Mouse (Mus musculus): ENCODE measurements around the gene Plxnd1. TPM values are rescaled to one million over a fixed set of nuclear protein-coding genes. Genes with fewer than 3 reads are reported as not detected.

The Plxnd1 gene
- polyA plus RNA-seq, 1 experiment from 2014 or later = 30.0 TPM

GRCm38 (mm10) chr6:115962439-115963085 is 32.2 kb downstream of the Plxnd1 start:
- Histone ChIP-seq H3K4me2 (replicated peaks) (no peak overlapping the region), H3K27ac (no peak overlapping the region), H3K9me3 (no peaks in the 10 kb centered on the region), H3K9ac (no peak overlapping the region), H3K4me3 (no peak overlapping the region), H3K27me3 (peaks cover 9% of the 10 kb centered on the region), H3K4me1 (peaks cover 18% of the 10 kb centered on the region), H3K36me3 (peaks cover 13% of the 10 kb centered on the region)
- 39% methylated on average over 23 of the region's 23 CpGs for WGBS
- ATAC-seq (ENCODE audit: low FRiP score, low read depth) = no peak

- H3K9me3 ChIP-seq = no peaks in the 10 kb centered on the region
- WGBS = 91% methylated on average over 3 of the region's 3 CpGs
- H3K27ac ChIP-seq = no peak overlapping the region
- H3K4me3 ChIP-seq = no peak overlapping the region
- H3K36me3 ChIP-seq = peaks cover 12% of the 10 kb centered on the region
- peaks cover 26% of the 10 kb centered on the region for H3K4me1 ChIP-seq
- H3K9ac ChIP-seq = no peak overlapping the region
- H3K4me2 ChIP-seq (replicated peaks) = no peak overlapping the region
- peaks cover 9% of the 10 kb centered on the region for H3K27me3 ChIP-seq
- no peak for ATAC-seq (ENCODE audit: low FRiP score, low read depth)
Measured at GRCm38 (mm10) chr6:115961743-115962142, 33.1 kb downstream of the Plxnd1 start.

GRCm38 (mm10) chr6:115960322-115960721 is 34.5 kb downstream of the Plxnd1 start:
- H3K27ac ChIP-seq = no peak overlapping the region
- no peak overlapping the region for H3K4me3 ChIP-seq

GRCm38 (mm10) chr6:115959151-115959691 is 35.6 kb downstream of the Plxnd1 start:
- Histone ChIP-seq H3K27me3 (peaks cover 9% of the 10 kb centered on the region), H3K4me3 (no peak overlapping the region), H3K36me3 (no peaks in the 10 kb centered on the region; the same call in 1 of the 2 replicates), H3K4me2 (replicated peaks) (no peak overlapping the region), H3K27ac (no peak overlapping the region), H3K4me1 (peaks cover 41% of the 10 kb centered on the region), H3K9me3 (no peaks in the 10 kb centered on the region), H3K9ac (no peak overlapping the region)
- no peak for ATAC-seq (ENCODE audit: low FRiP score, low read depth)
- whole genome bisulfite sequencing = 66% methylated on average over 7 of the region's 7 CpGs

More at GRCm38 (mm10) chr6:115960322-115960721, 34.5 kb downstream of the Plxnd1 start:
- Histone ChIP-seq H3K4me1 (peaks cover 30% of the 10 kb centered on the region), H3K4me2 (replicated peaks) (no peak overlapping the region), H3K27me3 (peaks cover 9% of the 10 kb centered on the region), H3K9ac (no peak overlapping the region), H3K9me3 (no peaks in the 10 kb centered on the region), H3K36me3 (peaks cover under 1% of the 10 kb centered on the region; the same call in 1 of the 2 replicates)
- ATAC-seq (ENCODE audit: low FRiP score, low read depth) = no peak
- WGBS = 91% methylated on average over 19 of the region's 19 CpGs

- H3K27me3 ChIP-seq = peaks cover under 1% of the 10 kb centered on the region; the same call in 1 of the 2 replicates
- H3K9me3 ChIP-seq = no peaks in the 10 kb centered on the region
- H3K9ac ChIP-seq = no peak overlapping the region
- ATAC-seq (ENCODE audit: low FRiP score, low read depth) = no peak
- H3K27ac ChIP-seq = no peak overlapping the region
- H3K4me3 ChIP-seq = no peak overlapping the region
- no peak overlapping the region for H3K4me2 ChIP-seq (replicated peaks)
- 89% methylated on average over 9 of the region's 9 CpGs for WGBS
- peaks cover 41% of the 10 kb centered on the region for H3K4me1 ChIP-seq
- H3K36me3 ChIP-seq = no peaks in the 10 kb centered on the region; the same call in 1 of the 2 replicates
Measured at GRCm38 (mm10) chr6:115958445-115958844, 36.4 kb downstream of the Plxnd1 start.

- 0 out of 2 replicates have a peak overlapping the region, but pooled peaks have one; percentile 39 for H3K9ac ChIP-seq
- no peak overlapping the region for H3K4me3 ChIP-seq
- H3K27ac ChIP-seq = no peak overlapping the region; the same call in 1 of the 2 replicates
- H3K27me3 ChIP-seq = no peaks in the 10 kb centered on the region
- ATAC-seq (ENCODE audit: low FRiP score, low read depth) = no peak
- WGBS = 28% methylated on average over 6 of the region's 6 CpGs
- H3K4me1 ChIP-seq = peaks cover 41% of the 10 kb centered on the region
- H3K36me3 ChIP-seq = no peaks in the 10 kb centered on the region
- H3K4me2 ChIP-seq (replicated peaks) = 0 out of 2 replicates have a peak overlapping the region, but pooled peaks have one; percentile 3
- no peaks in the 10 kb centered on the region for H3K9me3 ChIP-seq
Measured at GRCm38 (mm10) chr6:115957681-115958080, 37.1 kb downstream of the Plxnd1 start.

GRCm38 (mm10) chr6:115956922-115957601 is 37.7 kb downstream of the Plxnd1 start:
- H3K36me3 ChIP-seq = no peaks in the 10 kb centered on the region
- 0 out of 2 replicates have a peak overlapping the region, but pooled peaks have one; percentile 3 for H3K4me2 ChIP-seq (replicated peaks)
- H3K4me3 ChIP-seq = no peak overlapping the region
- no peaks in the 10 kb centered on the region for H3K9me3 ChIP-seq
- WGBS = 26% methylated on average over 16 of the region's 16 CpGs
- no peak for ATAC-seq (ENCODE audit: low FRiP score, low read depth)
- no peaks in the 10 kb centered on the region for H3K27me3 ChIP-seq
- no peak overlapping the region for H3K27ac ChIP-seq
- H3K9ac ChIP-seq = no peak overlapping the region
- peaks cover 41% of the 10 kb centered on the region for H3K4me1 ChIP-seq

- WGBS = 77% methylated on average over 13 of the region's 13 CpGs
- Histone ChIP-seq H3K27ac (no peak overlapping the region), H3K9me3 (no peaks in the 10 kb centered on the region), H3K4me1 (peaks cover 41% of the 10 kb centered on the region), H3K4me2 (replicated peaks) (no peak overlapping the region), H3K36me3 (no peaks in the 10 kb centered on the region), H3K4me3 (no peak overlapping the region), H3K27me3 (no peaks in the 10 kb centered on the region), H3K9ac (no peak overlapping the region)
- no peak for ATAC-seq (ENCODE audit: low FRiP score, low read depth)
Measured at GRCm38 (mm10) chr6:115956418-115956921, 38.3 kb downstream of the Plxnd1 start.

GRCm38 (mm10) chr6:115955664-115956063 is 39.1 kb downstream of the Plxnd1 start:
- Histone ChIP-seq H3K27me3 (no peaks in the 10 kb centered on the region), H3K27ac (no peak overlapping the region), H3K9me3 (no peaks in the 10 kb centered on the region), H3K36me3 (no peaks in the 10 kb centered on the region), H3K4me1 (peaks cover 41% of the 10 kb centered on the region), H3K4me2 (replicated peaks) (no peak overlapping the region), H3K4me3 (no peak overlapping the region), H3K9ac (no peak overlapping the region)
- no peak for ATAC-seq (ENCODE audit: low FRiP score, low read depth)
- 69% methylated on average over 11 of the region's 11 CpGs for WGBS

- no peak overlapping the region for H3K4me3 ChIP-seq
- no peaks in the 10 kb centered on the region for H3K9me3 ChIP-seq
- no peak overlapping the region for H3K27ac ChIP-seq
- no peaks in the 10 kb centered on the region for H3K36me3 ChIP-seq
- H3K27me3 ChIP-seq = no peaks in the 10 kb centered on the region
- 84% methylated on average over 4 of the region's 4 CpGs for WGBS
- no peak overlapping the region for H3K9ac ChIP-seq
- ATAC-seq (ENCODE audit: low FRiP score, low read depth) = no peak
- H3K4me1 ChIP-seq = peaks cover 41% of the 10 kb centered on the region
- H3K4me2 ChIP-seq (replicated peaks) = no peak overlapping the region
Measured at GRCm38 (mm10) chr6:115955169-115955568, 39.6 kb downstream of the Plxnd1 start.

- Histone ChIP-seq H3K4me1 (peaks cover 37% of the 10 kb centered on the region), H3K4me3 (no peak overlapping the region), H3K9me3 (no peaks in the 10 kb centered on the region), H3K9ac (0 out of 2 replicates have a peak overlapping the region, but pooled peaks have one; percentile 25), H3K4me2 (replicated peaks) (no peak overlapping the region), H3K27ac (no peak overlapping the region), H3K27me3 (no peaks in the 10 kb centered on the region), H3K36me3 (no peaks in the 10 kb centered on the region)
- WGBS = 83% methylated on average over 9 of the region's 9 CpGs
- ATAC-seq (ENCODE audit: low FRiP score, low read depth) = no peak
Measured at GRCm38 (mm10) chr6:115954506-115955074, 40.2 kb downstream of the Plxnd1 start.

- no peaks in the 10 kb centered on the region for H3K9me3 ChIP-seq
- H3K36me3 ChIP-seq = no peaks in the 10 kb centered on the region
- H3K4me2 ChIP-seq (replicated peaks) = no peak overlapping the region
- no peak for ATAC-seq (ENCODE audit: low FRiP score, low read depth)
- no peak overlapping the region for H3K27ac ChIP-seq
- no peak overlapping the region for H3K4me3 ChIP-seq
- no peaks in the 10 kb centered on the region for H3K27me3 ChIP-seq
- no peak overlapping the region for H3K9ac ChIP-seq
- 79% methylated on average over 6 of the region's 6 CpGs for WGBS
- 0 out of 2 replicates have a peak, but pooled peaks cover 2% of the 10 kb centered on the region for H3K4me1 ChIP-seq
Measured at GRCm38 (mm10) chr6:115946389-115946788, 48.4 kb downstream of the Plxnd1 start.
